Mouse (Mus musculus) lung, postnatal 14 days (tissue): ENCODE results near the gene Sirt2.
A peak's percentile ranks its signal among the peaks of the same experiment; 100 is the strongest.

Experiments used
- DNase-seq: peaks from one replicate; pipeline ENCODE4 v3.0.0; 2021

The Sirt2 gene

GRCm38 (mm10) chr7:28766173-28766879 is at the start of gene Sirt2:
Gene Sirt2 (plus strand): TSS chr7:28766735.
- DNase-seq = peak; percentile 96

DNA sequence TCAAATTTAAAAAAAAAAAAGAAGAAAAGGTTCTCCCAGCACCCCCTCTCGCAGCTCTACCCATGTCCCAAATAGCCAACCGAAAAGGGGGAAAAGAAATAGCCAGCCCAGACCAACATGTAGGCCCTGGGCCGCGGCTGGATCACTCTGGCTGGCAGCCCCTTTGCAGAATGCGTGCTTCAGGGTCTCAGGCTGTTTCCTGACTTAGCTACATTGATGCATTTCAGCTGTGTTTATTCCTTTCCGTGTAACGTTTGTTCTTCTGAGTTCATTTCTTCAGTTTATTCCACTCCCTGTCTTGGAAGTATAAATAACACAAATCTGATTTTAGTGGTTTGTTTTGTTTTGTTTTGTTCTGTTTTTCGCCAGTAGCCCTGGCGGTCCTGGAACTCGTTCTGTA is 48.8 kb upstream of the Sirt2 start:
- no peak for DNase-seq

DNA sequence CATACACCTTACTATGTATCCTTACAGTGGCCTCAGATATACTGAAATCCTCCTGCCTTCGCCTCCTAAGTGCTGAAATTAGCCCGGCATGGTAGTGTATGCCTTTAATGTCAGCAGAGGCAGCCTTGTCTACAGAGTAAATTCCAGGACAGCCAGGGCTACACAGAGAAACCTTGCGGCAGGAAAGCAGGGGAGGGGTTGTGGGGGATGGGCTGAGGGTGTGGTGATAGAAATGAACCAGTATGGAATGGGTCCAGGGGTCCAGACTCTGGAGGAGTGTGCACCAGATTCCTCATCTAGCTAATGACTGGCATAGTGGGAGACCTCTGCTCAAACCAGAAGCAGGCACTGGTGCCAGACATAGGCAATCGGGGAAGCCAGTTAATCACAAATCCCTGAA is 47.4 kb upstream of the Sirt2 start:
- DNase-seq = no peak

- DNase-seq = no peak
Measured at GRCm38 (mm10) chr7:28719650-28720049, 46.9 kb upstream of the Sirt2 start.

DNA sequence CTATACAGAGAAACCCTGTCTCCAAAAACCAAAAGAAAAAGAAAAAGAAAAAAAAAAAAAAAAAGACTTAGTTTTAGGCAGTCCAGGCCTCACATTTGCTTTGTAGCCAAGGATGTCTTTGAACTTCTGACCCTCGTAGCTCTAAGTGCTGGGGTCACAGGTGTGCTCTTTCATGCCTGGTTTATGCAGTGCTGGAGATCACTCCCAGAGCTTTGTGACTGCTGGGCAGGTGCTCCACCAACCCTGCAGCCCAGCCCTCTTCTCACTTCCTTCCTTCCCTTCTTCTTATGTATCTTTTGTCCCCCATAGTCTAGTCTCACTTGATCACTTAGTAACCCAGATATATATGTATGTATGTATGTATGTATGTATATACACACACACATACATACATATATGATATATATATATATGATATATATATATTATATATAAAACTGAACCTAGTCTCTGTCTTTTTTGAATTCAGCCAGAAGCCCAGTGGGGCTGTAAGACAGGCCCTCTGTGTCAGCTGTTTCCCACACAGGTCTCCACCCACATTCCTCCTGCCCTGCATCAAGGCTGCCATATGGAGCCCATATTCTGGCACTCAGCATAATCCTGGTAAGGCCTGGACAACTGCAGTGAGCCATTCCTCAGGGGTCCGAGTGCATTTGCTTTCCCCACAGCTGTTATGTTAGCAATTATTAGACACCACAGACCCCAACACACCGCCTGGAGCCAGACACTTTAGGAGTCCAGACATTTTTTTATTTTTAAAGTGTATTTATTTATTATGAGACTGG is 45.6 kb upstream of the Sirt2 start:
- DNase-seq = no peak

GRCm38 (mm10) chr7:28722079-28722478 is 44.5 kb upstream of the Sirt2 start:
- DNase-seq = no peak

- DNase-seq = no peak
Measured at GRCm38 (mm10) chr7:28724613-28725012, 41.9 kb upstream of the Sirt2 start.

GRCm38 (mm10) chr7:28726600-28726999 is 39.9 kb upstream of the Sirt2 start:
- peak; percentile 85 for DNase-seq

DNA sequence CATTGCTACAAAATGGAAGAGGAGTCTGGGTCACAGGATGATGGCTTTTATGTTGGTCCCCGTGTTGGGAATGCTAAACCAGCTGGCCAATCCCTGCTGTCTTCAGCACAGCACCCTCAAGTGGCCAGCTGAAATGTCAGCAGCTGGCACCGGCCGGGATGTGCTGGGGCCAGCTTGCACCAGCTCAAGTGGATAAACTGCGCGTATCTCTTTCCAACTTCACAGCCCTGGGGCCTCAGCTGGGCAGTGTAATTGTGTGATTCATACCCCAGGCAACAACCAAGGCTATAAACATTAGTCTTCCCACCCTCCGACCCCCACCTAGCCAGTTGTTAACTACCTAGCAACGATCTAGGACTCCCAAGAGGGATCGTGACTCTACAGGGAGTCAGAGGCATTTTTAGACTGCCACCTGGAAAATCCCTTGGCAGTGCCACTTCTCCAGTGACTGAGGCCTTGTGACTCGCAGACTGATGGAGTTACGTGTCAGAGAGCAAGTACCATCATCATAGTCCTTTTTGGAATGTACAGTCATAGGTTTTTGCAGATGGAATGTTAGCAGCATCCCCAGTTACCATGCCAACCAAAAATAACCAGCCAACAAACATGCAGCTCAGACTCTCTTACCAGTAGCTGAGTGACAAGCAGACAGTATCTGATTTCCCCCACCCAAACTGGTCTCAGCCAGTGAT is 38.7 kb upstream of the Sirt2 start:
- DNase-seq = no peak

DNA sequence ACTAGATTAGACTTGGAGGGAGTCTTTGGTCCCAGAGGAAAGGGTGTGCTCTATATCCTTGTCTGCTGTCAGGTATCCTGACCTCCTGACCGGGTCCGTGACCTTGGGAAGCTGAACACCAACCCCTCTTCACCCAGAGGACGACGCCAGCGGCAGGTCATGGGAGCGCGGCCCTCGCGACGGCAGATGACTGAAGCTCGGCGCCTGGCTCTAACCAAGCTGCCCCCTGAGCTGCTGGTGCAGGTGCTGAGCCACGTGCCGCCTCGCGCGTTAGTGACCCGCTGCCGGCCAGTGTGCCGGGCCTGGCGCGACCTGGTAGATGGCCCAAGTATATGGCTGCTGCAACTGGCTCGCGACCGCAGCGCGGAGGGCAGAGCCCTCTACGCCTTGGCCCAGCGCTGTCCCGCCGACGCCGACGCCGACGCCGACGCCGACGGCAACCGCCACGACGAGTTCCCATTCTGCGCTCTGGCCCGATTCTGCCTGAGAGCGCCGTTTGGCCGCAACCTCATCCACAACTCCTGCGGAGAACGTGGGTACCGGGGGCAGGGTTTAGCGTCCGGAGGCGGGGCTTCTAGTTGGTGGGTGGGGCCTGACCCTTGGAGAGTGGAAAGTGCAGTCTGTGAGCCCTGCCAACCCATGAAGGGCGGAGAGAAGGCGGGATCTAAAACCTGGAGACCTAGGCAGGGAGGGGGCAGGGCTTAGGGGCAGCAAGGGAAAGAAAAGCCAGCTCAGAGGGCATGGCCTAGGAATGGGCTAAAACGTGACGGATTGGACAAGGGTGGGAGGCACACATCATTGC is 34.0 kb upstream of the Sirt2 start:
- peak; percentile 85 for DNase-seq

- no peak for DNase-seq
Measured at GRCm38 (mm10) chr7:28733211-28733610, 33.3 kb upstream of the Sirt2 start.

DNA sequence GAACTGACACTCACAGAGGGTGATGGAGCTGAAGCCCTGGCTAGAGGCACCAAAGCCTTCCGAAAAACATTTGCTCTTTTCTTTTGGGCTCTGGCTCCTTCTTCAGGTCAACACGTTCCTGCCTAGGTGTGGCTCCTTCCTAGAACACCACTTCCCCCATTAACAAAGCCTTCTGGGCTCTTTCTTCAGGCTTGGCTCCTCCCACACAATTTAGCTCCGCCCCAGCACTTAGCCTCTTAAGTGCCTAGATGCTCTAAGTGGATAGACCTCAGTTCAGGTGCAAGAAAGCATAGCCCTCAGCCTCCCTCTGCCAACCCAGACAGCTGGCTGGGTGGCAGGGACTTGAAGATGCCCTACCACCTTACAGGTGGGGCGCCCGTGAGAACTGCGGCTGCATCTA is 30.8 kb upstream of the Sirt2 start:
- peak; percentile 24 for DNase-seq

- DNase-seq = no peak
Measured at GRCm38 (mm10) chr7:28739829-28740228, 26.7 kb upstream of the Sirt2 start.

- no peak for DNase-seq
Measured at GRCm38 (mm10) chr7:28740949-28741348, 25.6 kb upstream of the Sirt2 start.

- no peak for DNase-seq
Measured at GRCm38 (mm10) chr7:28741368-28741708, 25.2 kb upstream of the Sirt2 start.

GRCm38 (mm10) chr7:28741709-28742438 is 24.7 kb upstream of the Sirt2 start, which contains the start of the genes Mrps12 and Sars2:
Gene Mrps12 (minus strand): TSS chr7:28741820.
Gene Sars2 (plus strand): TSS chr7:28741992.
- DNase-seq = peak; percentile 94

- no peak for DNase-seq
Measured at GRCm38 (mm10) chr7:28749935-28750334, 16.6 kb upstream of the Sirt2 start.

GRCm38 (mm10) chr7:28756079-28756478 is 10.5 kb upstream of the Sirt2 start, which contains the start of gene Ccer2:
Gene Ccer2 (plus strand): TSS chr7:28756174.
- no peak for DNase-seq

DNA sequence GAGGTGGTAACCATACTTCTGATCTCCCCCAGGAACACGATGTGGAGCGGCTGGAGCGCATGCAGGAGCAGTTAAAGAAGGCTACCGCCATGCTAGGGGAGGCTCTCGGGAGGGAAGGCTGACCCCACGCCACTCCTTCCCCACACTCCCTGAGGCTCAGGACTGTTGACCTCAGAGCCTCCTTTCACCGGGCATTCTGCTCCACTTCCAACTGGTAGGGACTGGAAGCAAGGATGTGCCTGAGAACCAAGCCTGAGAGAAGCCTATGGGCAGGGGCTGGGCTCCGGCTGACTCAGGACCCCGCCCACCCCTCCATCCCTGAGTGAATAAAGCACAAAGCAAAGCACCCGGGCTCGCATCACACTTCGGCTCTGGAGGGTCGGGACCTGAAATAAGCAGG is 7.9 kb upstream of the Sirt2 start:
- DNase-seq = no peak

DNA sequence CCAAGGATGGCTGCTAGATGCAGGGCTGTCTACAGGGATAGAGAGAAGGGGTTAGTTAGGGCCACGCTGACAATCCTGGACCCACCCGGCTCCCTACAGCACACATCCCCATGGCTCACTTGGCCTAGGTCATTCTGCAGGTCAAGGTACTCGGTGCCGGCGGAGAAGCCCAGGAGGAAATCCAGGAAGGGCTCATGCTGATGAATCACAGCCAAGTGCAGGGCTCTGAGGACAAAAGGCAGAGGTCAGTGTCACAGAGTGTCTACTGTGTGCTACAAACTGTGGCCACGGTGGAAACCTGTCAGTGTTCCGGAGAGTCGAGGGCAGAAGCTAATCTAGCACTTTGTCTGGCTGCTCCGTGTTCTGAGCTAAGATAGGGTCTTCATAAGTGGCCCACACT is 4.6 kb upstream of the Sirt2 start:
- DNase-seq = no peak

- DNase-seq = no peak
Measured at GRCm38 (mm10) chr7:28765211-28765610, 1.3 kb upstream of the Sirt2 start.

- no peak for DNase-seq
Measured at GRCm38 (mm10) chr7:28766910-28767309, 375 bp downstream of the Sirt2 start.
